Mouse (Mus musculus): ENCODE measurements around the gene Grin3a.

DNA sequence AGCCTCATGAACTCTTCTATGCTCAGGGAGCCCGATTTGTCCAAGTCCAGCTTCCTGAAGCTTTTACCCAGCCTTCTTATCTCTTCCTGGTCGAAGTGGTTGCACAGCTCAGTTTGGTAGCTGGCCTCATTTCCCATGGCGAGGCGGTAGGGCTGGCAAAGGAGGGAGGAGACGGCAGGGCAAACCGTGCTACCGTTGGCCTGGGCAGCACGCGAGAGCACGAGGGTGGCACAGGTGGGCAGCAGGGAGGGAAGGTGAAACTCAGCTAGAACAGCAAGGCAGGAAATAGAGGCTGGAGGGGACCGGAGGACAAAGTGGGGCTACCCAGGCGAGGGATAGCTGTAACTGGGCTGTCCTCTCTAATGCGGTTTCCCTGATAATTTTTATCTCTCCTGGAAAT, 163.7 kb downstream of the Grin3a start, which contains the start of gene Ppp3r2:
- TF ChIP-seq GATA1 (IDR thresholded peaks at IDR 0.05; ENCODE audit: borderline replicate concordance, low read length) (no peak), FLI1 (IDR thresholded peaks at IDR 0.05; ENCODE audit: low read length) (no peak)
